ENCODE assay signal across 11 mouse cellular contexts in the genomic region with DNA sequence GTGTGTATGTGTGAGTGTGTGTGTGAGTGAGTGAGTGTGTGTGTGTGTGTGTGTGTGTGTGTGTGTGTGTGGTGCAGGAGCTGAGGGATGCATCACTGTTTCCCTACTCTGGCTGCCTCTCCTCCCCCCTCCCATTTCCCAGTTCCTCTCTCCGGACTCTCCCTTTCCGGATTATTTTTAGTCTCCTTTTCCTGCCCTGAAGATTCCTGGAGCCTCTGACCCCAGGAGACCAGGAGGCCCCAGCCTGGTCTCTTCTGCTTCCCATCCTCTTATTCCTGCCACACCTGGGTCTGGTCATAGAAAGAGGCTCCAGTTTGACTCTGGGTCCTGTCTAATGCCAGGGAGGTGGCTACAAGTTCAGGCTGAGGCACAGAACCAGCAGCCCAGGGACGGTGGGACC. TPM values are rescaled to one million over a fixed set of nuclear protein-coding genes. Genes with fewer than 3 reads are reported as not detected.
DNase-seq lines count a peak whose midpoint lies in the region; ATAC-seq lines count a peak whose summit lies in the region.
"Had no signal": no experiment of that assay in that cellular context is flagged by ENCODE, and none has a peak within 500 bp of the region (broad histone marks: within the 10 kb centered on the region; RNA-seq: fewer than 3 reads in every experiment).

No protein-coding gene starts in this region.

- no peak for ATAC-seq in midbrain, embryonic 14.5 days (ENCODE audit: low FRiP score, low TSS enrichment)
- no peak for ATAC-seq in stomach, embryonic 15.5 days (ENCODE audit: insufficient read depth, low FRiP score, low read depth)

- H3K9me3 ChIP-seq in midbrain, embryonic 10.5 days (replicated peaks): no peaks in the 10 kb centered on the region
- no peaks in the 10 kb centered on the region for H3K9me3 ChIP-seq in midbrain, embryonic 14.5 days (ENCODE audit: control insufficient read depth, low read length)
- no peaks in the 10 kb centered on the region for H3K9me3 ChIP-seq in hindbrain, embryonic 10.5 days
- no peaks in the 10 kb centered on the region for H3K9me3 ChIP-seq in stomach, embryonic 15.5 days
- H3K9me3 ChIP-seq: G1E had no signal

- no peak for DNase-seq in midbrain, embryonic 10.5 days (ENCODE audit: low spot score)
- no peak for DNase-seq in midbrain, embryonic 14.5 days
- no peak for DNase-seq in hindbrain, embryonic 10.5 days (ENCODE audit: low spot score)
- DNase-seq in kidney, postnatal 36 days: peak; percentile 57 to 69
- no peak for DNase-seq in cerebellum, adult 8-10 months
- DNase-seq in thymus, postnatal 25 days: no peak
- no peak for DNase-seq in cerebellum, adult 9-10 months
- DNase-seq: cerebellum, postnatal 10 days had no signal

- no peak overlapping the region for H3K27ac ChIP-seq in midbrain, embryonic 10.5 days (replicated peaks)
- H3K27ac ChIP-seq in midbrain, embryonic 14.5 days (replicated peaks; ENCODE audit: low read depth, low read length): no peak overlapping the region
- no peak overlapping the region; the same call in 1 of the 2 replicates for H3K27ac ChIP-seq in hindbrain, embryonic 10.5 days
- peak overlapping the region; percentile 51; the same call in 1 of the 2 replicates for H3K27ac ChIP-seq in stomach, embryonic 15.5 days
- H3K27ac ChIP-seq: liver, embryonic 14.5 days had no signal

- peaks cover 66% of the 10 kb centered on the region for H3K27me3 ChIP-seq in midbrain, embryonic 10.5 days (ENCODE audit: low read depth, poor library complexity, severe bottlenecking)
- H3K27me3 ChIP-seq in midbrain, embryonic 14.5 days (ENCODE audit: control insufficient read depth, insufficient read depth, low read length): peaks cover 20% of the 10 kb centered on the region; the same call in 1 of the 2 replicates
- H3K27me3 ChIP-seq in hindbrain, embryonic 10.5 days (ENCODE audit: insufficient read depth, poor library complexity, severe bottlenecking): peaks cover 69% of the 10 kb centered on the region
- peaks cover 23% of the 10 kb centered on the region; the same call in 1 of the 2 replicates for H3K27me3 ChIP-seq in stomach, embryonic 15.5 days (replicated peaks)

- H3K36me3 ChIP-seq in midbrain, embryonic 10.5 days: no peaks in the 10 kb centered on the region
- H3K36me3 ChIP-seq in midbrain, embryonic 14.5 days (ENCODE audit: control insufficient read depth, insufficient read depth, low read length): no peaks in the 10 kb centered on the region
- no peaks in the 10 kb centered on the region for H3K36me3 ChIP-seq in hindbrain, embryonic 10.5 days
- no peaks in the 10 kb centered on the region for H3K36me3 ChIP-seq in stomach, embryonic 15.5 days
- H3K36me3 ChIP-seq: G1E had no signal

- H3K9ac ChIP-seq in midbrain, embryonic 14.5 days (replicated peaks; ENCODE audit: low read length): no peak overlapping the region
- H3K9ac ChIP-seq in stomach, embryonic 15.5 days: no peak overlapping the region
- H3K9ac ChIP-seq: liver, embryonic 14.5 days had no signal

- WGBS in midbrain, embryonic 10.5 days: 55% methylated on average over 3 of the region's 3 CpGs
- 51% methylated on average over 3 of the region's 3 CpGs for WGBS in midbrain, embryonic 14.5 days
- WGBS in hindbrain, embryonic 10.5 days: 44% methylated on average over 3 of the region's 3 CpGs
- WGBS in stomach, embryonic 15.5 days: 38% methylated on average over 3 of the region's 3 CpGs

- peak overlapping the region; percentile 29; the same call in 1 of the 2 replicates for H3K4me3 ChIP-seq in midbrain, embryonic 10.5 days
- H3K4me3 ChIP-seq in midbrain, embryonic 14.5 days (replicated peaks; ENCODE audit: low read depth, low read length): no peak overlapping the region
- peak overlapping the region; percentile 37 for H3K4me3 ChIP-seq in hindbrain, embryonic 10.5 days
- H3K4me3 ChIP-seq in stomach, embryonic 15.5 days (replicated peaks): peak overlapping the region; percentile 16; the same call in 1 of the 2 replicates

- no peak overlapping the region for H3K4me2 ChIP-seq in midbrain, embryonic 14.5 days (ENCODE audit: low read length)
- 0 out of 2 replicates have a peak overlapping the region, but pooled peaks have one; percentile 8 for H3K4me2 ChIP-seq in stomach, embryonic 15.5 days

- H3K4me1 ChIP-seq in midbrain, embryonic 10.5 days: peaks cover 30% of the 10 kb centered on the region
- H3K4me1 ChIP-seq in midbrain, embryonic 14.5 days (ENCODE audit: control insufficient read depth, insufficient read depth, low read length): 0 out of 2 replicates have a peak, but pooled peaks cover 8% of the 10 kb centered on the region
- H3K4me1 ChIP-seq in hindbrain, embryonic 10.5 days (replicated peaks): peaks cover 28% of the 10 kb centered on the region
- peaks cover 10% of the 10 kb centered on the region for H3K4me1 ChIP-seq in stomach, embryonic 15.5 days

RNA-seq across cellular contexts. Expression of a gene that starts 1.2 kb away (rescaled TPM):
- polyA plus RNA-seq in midbrain, embryonic 10.5 days (2016; fragmentation: Nextera tagmentation; extraction: Ambion mirVana): 6.4 and 6.6 TPM in 2 replicates
- polyA plus RNA-seq in midbrain, embryonic 14.5 days (2014; fragmentation: Nextera tagmentation; extraction: Ambion mirVana): 19.3 and 19.5 TPM in 2 replicates
- 7.9 and 8.6 TPM in 2 replicates for polyA plus RNA-seq in hindbrain, embryonic 10.5 days (2016; fragmentation: Nextera tagmentation; extraction: Ambion mirVana)
- polyA plus RNA-seq in stomach, embryonic 15.5 days (2015; fragmentation: Nextera tagmentation; extraction: Ambion mirVana): 8.5 and 8.8 TPM in 2 replicates
- polyA plus RNA-seq: G1E had no signal

RNA-seq across cellular contexts. Expression of a gene that starts 11.8 kb away (rescaled TPM):
- 2.0 and 2.1 TPM in 2 replicates for polyA plus RNA-seq in midbrain, embryonic 10.5 days (2016; fragmentation: Nextera tagmentation; extraction: Ambion mirVana)
- polyA plus RNA-seq in midbrain, embryonic 14.5 days (2014; fragmentation: Nextera tagmentation; extraction: Ambion mirVana): 1.1 and 1.9 TPM in 2 replicates
- polyA plus RNA-seq in hindbrain, embryonic 10.5 days (2016; fragmentation: Nextera tagmentation; extraction: Ambion mirVana): 2.0 and 2.5 TPM in 2 replicates
- polyA plus RNA-seq in stomach, embryonic 15.5 days (2015; fragmentation: Nextera tagmentation; extraction: Ambion mirVana): 5.1 and 5.3 TPM in 2 replicates

RNA-seq across cellular contexts. Expression of a gene that starts 18.9 kb away (rescaled TPM):
- polyA plus RNA-seq in midbrain, embryonic 10.5 days (2016; fragmentation: Nextera tagmentation; extraction: Ambion mirVana): 68.4 and 84.6 TPM in 2 replicates
- polyA plus RNA-seq in midbrain, embryonic 14.5 days (2014; fragmentation: Nextera tagmentation; extraction: Ambion mirVana): 22.1 and 22.4 TPM in 2 replicates
- 69.7 and 78.1 TPM in 2 replicates for polyA plus RNA-seq in hindbrain, embryonic 10.5 days (2016; fragmentation: Nextera tagmentation; extraction: Ambion mirVana)
- polyA plus RNA-seq in stomach, embryonic 15.5 days (2015; fragmentation: Nextera tagmentation; extraction: Ambion mirVana): 55.9 and 63.0 TPM in 2 replicates

RNA-seq across cellular contexts. Expression of a gene that starts 29.2 kb away (rescaled TPM):
- polyA plus RNA-seq in midbrain, embryonic 10.5 days (2016; fragmentation: Nextera tagmentation; extraction: Ambion mirVana): not detected in 2 replicates
- polyA plus RNA-seq in midbrain, embryonic 14.5 days (2014; fragmentation: Nextera tagmentation; extraction: Ambion mirVana): 0.53 and 1.1 TPM in 2 replicates
- not detected in 2 replicates for polyA plus RNA-seq in hindbrain, embryonic 10.5 days (2016; fragmentation: Nextera tagmentation; extraction: Ambion mirVana)
- not detected in 2 replicates for polyA plus RNA-seq in stomach, embryonic 15.5 days (2015; fragmentation: Nextera tagmentation; extraction: Ambion mirVana)
- polyA plus RNA-seq: G1E; liver, embryonic 14.5 days had no signal

RNA-seq across cellular contexts. Expression of a gene that starts 52.2 kb away (rescaled TPM):
- 57.8 and 59.2 TPM in 2 replicates for polyA plus RNA-seq in midbrain, embryonic 10.5 days (2016; fragmentation: Nextera tagmentation; extraction: Ambion mirVana)
- 12.6 and 16.5 TPM in 2 replicates for polyA plus RNA-seq in midbrain, embryonic 14.5 days (2014; fragmentation: Nextera tagmentation; extraction: Ambion mirVana)
- polyA plus RNA-seq in hindbrain, embryonic 10.5 days (2016; fragmentation: Nextera tagmentation; extraction: Ambion mirVana): 40.6 and 57.3 TPM in 2 replicates
- 31.5 and 33.7 TPM in 2 replicates for polyA plus RNA-seq in stomach, embryonic 15.5 days (2015; fragmentation: Nextera tagmentation; extraction: Ambion mirVana)

Comparison
In these comparisons a context has a peak if more than half of its experiments do, and no peak if none do; other contexts are left out.
1. DNase-seq: peak in kidney, postnatal 36 days (2 of 2); none in midbrain, embryonic 10.5 days (single experiment), midbrain, embryonic 14.5 days (single experiment), hindbrain, embryonic 10.5 days (single experiment), cerebellum, adult 8-10 months (single experiment), thymus, postnatal 25 days (single experiment) and cerebellum, adult 9-10 months (single experiment).